Mouse (Mus musculus) cerebellum, adult (tissue): ENCODE results near the gene Gm9732.
"Not testable (repeated sequence)": the region's sequence is repeated elsewhere in the genome, so short reads cannot be mapped to it uniquely, and the experiment has no call there.

Experiments
- ATAC-seq: cut with Nextera tagmentation; 2 replicates; pipeline ENCODE4 v1.9.2; 2017; ENCODE audit warnings: mild to moderate bottlenecking, moderate library complexity, mixed read lengths; ENCODE audit not compliant: insufficient number of reproducible peaks, low FRiP score, low TSS enrichment

The Gm9732 gene

DNA sequence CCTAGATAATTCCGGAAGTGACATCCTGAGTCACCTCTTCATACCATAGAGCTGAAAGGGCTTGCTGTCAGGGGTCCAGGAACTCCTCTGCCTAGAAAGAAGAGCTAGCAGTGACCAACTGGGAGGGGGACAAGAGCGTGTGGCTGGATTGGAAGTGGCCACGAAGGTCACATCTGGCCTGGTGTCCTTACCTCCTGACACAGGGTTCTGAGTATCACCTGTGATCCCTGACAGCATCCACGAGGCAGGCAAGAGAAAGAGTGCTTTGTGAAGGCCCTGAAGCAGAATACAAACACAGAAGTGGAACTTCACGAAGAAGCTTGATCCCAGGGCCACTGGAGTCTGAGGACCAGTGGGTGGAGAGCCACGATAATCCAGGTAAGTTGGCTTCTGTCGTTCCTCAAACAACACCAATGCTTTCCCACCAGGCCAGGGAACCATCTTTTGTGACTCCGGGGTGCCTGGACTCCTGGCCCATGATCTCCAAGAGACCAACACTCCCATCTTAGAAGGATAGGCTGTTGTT, at the start of gene Gm9732:
Gene Gm9732 (plus strand): TSS at position 51 of the 526 bp plus-strand sequence.
- ATAC-seq: not testable (repeated sequence)

DNA sequence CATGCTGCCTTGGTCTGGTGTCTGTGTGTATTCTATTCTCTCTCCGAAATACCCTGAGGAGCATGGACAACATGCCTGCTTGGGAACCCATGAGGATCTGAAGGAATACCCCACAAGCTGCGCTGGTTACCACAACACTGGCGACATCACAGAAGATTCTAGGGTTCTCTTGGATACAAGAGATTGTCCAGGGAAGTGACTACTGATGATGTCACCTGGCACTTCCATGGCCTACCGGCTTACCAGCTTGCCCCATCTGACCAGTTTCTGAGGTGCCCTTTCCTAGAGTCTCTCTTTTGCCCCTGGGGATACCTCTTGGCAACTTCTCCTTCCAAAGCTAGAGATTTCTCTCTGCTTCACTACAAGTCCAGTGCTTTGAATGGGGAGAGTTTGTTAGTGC, 39.6 kb upstream of the Gm9732 start, which contains the start of gene Gm8122:
Gene Gm8122 (minus strand): TSS at position 101 of the 400 bp plus-strand sequence.
- ATAC-seq: not testable (repeated sequence)

DNA sequence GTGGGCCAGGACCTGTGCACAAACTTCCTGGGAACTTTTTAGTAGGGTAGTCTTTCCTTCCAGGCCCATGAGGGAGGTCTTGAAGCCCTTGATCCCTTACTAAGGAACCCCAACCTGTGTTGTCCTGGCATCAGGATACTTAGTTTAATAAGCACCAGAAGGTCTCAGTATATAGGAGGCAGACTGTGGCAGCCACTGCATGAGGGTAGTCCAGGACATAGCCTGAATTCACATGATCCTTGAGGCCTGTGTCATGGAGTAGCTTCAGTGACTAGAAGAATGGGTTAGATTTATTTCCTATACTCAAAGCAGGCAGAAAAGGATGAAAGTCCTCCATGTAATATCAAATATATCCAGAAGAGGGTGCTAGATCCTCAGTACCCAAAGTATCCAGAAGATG, 37.1 kb upstream of the Gm9732 start:
- ATAC-seq: not testable (repeated sequence)

DNA sequence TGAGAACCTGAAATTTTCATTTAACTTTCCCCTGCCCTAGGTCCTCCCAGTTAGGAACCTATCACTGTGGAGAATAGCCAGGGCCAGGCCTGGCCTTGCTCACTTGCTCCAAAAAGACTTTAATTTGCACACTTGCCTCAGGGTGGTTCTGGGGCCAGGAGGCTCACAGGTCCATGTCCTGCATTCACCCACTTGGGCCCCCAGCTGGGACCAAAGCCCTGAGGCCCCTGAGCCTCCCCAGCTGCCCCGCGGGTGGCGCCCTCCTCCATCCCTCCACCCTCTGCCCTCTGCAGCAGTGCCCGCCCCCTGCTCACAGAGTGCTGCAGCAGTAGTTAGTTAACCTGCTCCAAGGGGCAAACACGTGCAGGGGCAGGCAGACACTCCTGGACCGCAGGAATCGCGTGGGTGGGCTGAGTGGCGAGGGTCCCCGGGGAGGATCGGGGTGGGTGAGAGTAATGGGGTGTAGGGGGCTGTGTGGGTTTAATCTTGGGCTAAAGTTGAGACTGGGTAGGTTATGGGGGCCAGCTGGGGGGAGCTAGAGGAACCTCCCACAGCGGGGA, 25.1 kb upstream of the Gm9732 start:
- not testable (repeated sequence) for ATAC-seq

DNA sequence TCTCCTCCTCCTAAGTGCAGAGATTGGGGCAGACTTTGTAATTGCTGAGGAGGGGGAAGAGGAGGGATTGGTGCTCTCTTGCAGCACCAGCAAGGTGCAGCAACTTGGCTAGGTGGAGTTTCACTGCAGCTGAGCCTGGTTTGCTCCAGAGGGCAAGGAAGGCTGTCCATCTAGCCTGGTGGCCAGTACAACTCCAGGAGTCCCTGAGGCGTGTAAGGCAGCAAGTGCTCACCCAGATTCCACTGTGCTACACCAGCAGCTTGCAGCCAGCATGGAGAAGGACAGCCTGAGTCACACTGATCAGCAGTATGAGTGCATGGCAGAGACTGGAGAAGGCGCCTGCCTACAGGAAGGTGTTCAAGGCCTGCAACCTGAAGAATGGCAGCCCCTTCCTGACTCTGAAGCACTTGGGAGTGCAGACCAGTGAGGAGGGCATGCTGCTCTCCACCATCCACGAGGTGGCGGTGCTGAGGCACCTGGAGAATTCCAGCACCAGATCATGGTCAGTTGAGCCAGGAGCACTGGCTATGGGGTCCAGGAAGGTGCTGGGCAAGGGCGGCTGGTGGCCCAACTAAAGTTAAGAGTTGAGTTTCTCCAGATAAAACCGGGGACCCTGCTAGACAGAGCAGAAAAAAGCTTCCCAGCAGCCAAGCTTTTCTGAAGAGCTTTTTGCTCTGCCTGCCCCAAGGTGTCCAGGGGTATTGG, 24.1 kb upstream of the Gm9732 start:
- not testable (repeated sequence) for ATAC-seq

GRCm38 (mm10) chr14:43256511-43256910, 18.3 kb upstream of the Gm9732 start:
- ATAC-seq: not testable (repeated sequence)

DNA sequence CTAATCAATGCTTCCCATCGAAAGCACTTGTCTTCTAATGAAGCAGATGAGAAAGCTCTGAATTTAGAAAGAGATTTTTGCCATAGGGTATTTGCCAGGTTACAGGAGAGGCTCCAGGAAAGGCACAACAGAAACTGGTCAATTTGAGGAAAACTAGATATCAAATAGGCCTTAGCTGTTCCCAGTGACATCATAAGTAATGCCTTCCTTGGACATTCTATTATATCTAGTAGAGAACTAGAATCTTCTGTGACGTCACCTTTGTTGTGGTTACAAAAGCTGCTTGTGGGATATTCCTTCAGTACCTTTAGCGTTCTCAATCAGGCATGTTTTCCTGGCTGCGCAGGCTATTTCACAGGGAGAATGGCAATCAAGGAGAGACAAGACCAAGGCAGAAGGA, 16.5 kb upstream of the Gm9732 start, which contains the start of gene Gm8126:
Gene Gm8126 (plus strand): TSS at position 301 of the 400 bp plus-strand sequence.
- not testable (repeated sequence) for ATAC-seq

- ATAC-seq: not testable (repeated sequence)
These were observed 11.4 kb upstream of the Gm9732 start for GRCm38 (mm10) chr14:43263421-43263820.

DNA sequence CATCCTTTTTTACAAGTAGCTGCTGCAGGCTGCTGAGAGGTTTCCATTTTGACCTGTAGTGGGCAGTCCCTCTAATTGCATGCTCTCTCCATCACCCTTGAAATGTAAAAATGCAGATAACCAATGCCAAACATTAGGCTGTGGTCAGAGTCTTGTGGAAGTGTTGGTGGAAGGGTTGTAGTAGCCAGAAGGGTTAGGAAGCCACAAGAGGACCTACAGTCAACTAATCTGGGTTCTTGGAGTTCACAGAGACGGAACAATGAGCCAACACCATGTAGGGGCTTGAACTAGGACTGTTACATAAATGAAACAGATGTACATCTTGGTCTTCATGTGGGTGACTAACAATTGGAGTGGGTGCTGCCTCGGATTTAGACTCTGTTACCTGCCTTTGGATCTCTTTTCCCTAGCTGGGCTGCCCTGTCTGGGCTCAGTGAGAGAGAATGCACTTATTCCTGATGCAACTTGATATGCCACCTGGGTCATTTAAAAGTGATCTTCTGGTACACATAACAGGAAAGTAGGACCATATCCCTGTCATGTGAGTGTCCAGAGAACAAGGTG, 6.2 kb upstream of the Gm9732 start:
- ATAC-seq: not testable (repeated sequence)

DNA sequence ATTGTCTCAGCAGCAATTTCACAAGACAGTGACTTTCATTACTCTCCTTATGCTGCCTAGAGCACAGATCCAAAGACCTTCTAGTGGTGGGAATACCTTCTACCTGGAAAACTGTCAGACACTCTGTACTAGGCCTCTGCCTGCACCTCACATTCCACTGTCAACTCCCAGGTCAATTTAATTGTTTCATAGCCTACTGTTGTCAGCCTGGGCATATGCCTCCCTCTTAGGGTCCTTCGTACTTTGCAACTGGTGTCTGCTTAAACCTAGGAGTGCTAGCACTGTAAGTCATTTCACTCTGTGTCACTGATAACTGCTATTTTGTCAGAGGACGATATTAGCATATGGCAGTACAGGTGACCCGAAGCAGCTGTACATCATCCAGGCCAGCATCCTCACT, 5.6 kb upstream of the Gm9732 start:
- not testable (repeated sequence) for ATAC-seq

DNA sequence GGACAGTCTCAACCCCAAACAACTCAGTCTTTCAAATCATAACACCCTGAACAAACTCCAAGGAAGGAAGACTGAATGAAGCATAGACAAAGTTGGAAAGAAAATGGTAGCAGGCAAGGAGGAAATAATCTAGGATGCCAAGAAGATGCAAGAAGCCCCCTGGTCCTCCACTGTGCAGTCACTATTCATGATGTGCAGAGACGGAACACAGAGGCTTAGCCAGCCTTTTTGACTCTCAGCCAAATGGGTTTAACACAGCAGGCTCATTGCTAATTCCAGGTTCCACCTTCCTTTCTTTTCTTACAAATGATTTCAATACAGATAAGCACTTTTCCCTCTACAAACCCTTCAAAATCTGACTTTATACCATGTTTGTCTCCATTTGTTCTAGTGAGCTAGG, 1.7 kb upstream of the Gm9732 start:
- ATAC-seq: not testable (repeated sequence)

DNA sequence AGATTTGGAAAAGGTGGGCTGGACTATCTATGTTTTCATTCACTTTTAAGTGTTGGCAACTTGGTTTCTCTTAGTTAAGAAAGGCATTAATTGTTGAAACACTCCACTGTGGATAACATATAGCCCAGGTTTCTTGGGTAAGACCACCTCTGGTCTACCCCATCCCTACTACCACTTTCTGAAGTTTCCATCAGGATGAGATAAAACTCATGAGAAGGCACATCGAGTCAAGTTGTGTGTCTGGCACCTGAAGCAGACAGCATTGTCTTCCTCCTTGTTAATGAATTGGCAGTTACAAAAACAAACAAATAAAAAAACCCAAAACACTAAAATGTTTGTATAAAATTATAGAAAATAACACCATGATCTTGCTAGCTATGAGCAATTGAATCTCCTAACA, 916 bp downstream of the Gm9732 start:
- ATAC-seq: not testable (repeated sequence)

DNA sequence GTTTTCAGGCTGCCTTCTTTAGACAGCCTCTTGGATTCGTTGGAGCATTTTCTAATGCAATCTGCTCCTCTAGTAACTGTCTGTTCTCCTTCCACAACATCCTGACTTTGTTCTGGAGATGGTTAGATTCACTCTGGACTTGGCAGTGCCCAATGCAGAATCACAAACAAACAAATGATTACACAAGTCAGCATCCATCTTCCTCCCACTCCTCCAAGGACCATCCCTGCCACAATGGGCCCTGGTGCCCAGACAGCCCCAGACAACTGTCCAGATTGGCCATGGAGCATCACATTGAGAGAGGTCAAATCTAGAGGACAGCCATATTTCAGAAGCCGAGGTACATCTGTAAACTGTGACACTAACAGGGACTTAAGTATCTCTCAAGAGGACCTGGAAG, 2.6 kb downstream of the Gm9732 start:
- ATAC-seq: not testable (repeated sequence)

DNA sequence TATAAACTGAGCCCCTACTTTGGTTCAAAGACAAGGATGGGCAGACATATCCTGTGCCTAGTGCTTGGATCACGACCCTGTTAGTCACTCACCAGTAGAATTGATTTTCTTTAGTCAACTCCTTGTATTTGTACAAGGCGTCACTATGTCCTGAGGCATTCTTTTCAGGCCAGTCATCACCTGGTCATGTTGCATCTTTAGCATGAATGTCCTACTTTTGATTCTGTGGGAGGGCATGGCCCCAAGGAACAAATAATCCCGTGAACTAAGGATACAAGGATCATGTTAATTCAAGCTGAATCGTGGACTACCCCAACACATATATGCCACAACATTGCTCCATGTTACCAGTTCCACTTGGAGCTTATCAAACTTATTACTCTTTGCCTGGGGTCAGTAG, 3.3 kb downstream of the Gm9732 start:
- not testable (repeated sequence) for ATAC-seq

DNA sequence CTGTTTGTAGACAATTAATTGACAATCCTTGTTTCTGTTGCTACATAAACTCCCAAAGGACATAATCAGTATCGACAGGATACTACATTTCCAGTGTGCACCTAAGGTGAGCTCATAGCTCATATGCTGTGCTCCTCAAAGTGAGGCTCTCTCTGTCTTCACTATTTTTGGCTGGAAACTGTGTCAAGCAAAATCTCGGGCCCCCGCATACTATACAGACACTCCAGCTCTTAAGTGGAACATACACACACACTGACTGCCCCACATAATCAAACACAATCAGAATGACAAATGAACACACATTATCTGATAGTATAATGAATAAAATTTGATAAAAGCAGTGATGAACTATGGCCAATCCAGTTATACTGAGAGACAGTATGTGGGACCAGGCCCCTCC, 3.8 kb downstream of the Gm9732 start:
- ATAC-seq: not testable (repeated sequence)

DNA sequence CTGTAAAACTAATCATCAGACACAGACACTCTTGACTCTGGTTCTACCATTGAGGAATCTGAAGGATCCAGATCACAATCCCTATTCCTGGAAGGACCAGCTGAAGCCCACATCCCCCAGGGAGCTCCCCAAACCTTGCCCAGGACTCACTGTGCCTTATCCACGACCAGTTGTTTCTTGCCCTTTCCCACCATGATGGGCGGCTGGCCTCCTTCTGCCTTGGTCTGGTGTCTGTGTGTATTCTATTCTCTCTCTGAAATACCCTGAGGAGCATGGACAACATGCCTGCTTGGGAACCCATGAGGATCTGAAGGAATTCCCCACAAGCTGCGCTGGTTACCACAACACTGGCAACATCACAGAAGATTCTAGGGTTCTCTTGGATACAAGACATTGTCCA, 18.7 kb downstream of the Gm9732 start, which contains the start of gene Gm8127:
Gene Gm8127 (minus strand): TSS at position 330 of the 400 bp plus-strand sequence.
- not testable (repeated sequence) for ATAC-seq

GRCm38 (mm10) chr14:43319516-43319915, 44.7 kb downstream of the Gm9732 start:
- not testable (repeated sequence) for ATAC-seq

DNA sequence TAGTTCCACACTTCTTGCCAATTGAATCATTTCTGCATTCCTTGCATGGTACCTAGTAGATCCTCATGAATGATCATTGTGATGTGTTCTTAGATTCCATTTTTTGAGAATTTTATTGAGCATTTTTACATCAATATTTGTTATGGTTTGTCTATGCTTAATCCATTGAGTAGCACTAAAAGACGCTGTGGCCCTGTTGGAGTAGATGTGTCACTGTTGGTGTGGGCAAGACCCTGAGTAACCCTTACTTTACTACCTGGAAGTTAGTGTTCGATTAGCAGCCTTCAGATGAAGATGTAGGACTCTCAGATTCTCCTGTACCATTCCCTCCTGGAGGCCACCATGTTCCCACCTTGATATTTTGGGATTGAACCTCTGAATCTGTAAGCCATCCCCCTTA, 53.8 kb downstream of the Gm9732 start:
- not testable (repeated sequence) for ATAC-seq

GRCm38 (mm10) chr14:43331362-43331880, 56.6 kb downstream of the Gm9732 start:
- ATAC-seq: not testable (repeated sequence)

- ATAC-seq: not testable (repeated sequence)
These were observed 62.8 kb downstream of the Gm9732 start for GRCm38 (mm10) chr14:43337646-43338045.

GRCm38 (mm10) chr14:43347711-43348110, 72.9 kb downstream of the Gm9732 start, which contains the start of gene 1700001F09Rik:
Gene 1700001F09Rik (minus strand): TSS chr14:43347811.
- not testable (repeated sequence) for ATAC-seq
